ENCODE assay signal across 26 mouse cellular contexts in the genomic region with DNA sequence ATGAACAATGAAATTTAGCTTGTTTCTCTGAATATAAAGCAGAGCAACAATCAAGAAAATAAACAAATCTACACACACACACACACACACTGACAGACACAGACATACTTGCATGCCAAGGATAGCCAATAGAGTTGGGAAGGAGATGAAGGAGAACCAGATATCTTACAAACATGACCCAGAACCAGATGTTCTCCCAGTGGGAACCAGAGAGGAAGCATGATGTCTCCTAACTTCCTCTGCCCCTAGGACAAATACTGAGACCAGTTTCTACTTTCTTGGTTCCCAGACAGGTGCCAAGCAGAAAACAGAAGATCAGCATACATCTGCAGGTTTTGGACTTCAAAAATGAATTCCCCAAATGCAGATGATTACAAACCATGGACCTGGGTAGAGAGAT. TPM values are rescaled to one million over a fixed set of nuclear protein-coding genes. Genes with fewer than 3 reads are reported as not detected.
DNase-seq lines count a peak whose midpoint lies in the region.
"Had no signal": no experiment of that assay in that cellular context is flagged by ENCODE, and none has a peak within 500 bp of the region (broad histone marks: within the 10 kb centered on the region; RNA-seq: fewer than 3 reads in every experiment).

No protein-coding gene starts in this region.

- no peaks in the 10 kb centered on the region for H3K9me3 ChIP-seq in heart, embryonic 10.5 days
- H3K9me3 ChIP-seq: embryonic facial prominence, embryonic 10.5 days; embryonic facial prominence, embryonic 12.5 days; forebrain, embryonic 13.5 days; forebrain, embryonic 15.5 days had no signal

- DNase-seq in gastrocnemius, adult 18-20 months (ENCODE audit: low spot score) = peak; percentile 30
- no peak for DNase-seq in gastrocnemius, postnatal 10 days
- peak; percentile 92 for DNase-seq in heart, adult 11 months
- DNase-seq in heart, embryonic 10.5 days (ENCODE audit: low spot score) = no peak
- DNase-seq in skeletal muscle tissue, adult 2 months (ENCODE audit: low read depth, low spot score) = peak; percentile 64
- DNase-seq: adrenal gland, adult 8-10 months; adrenal gland, postnatal 14 days; adrenal gland, postnatal 36 days; B cell, adult 2 months; cerebellum, adult 11-12 months; cerebellum, adult 2 months; cerebellum, adult 9-10 months; cerebellum, postnatal 10 days; cerebellum, postnatal 25 days had no signal

- no peak overlapping the region for H3K4me3 ChIP-seq in heart, embryonic 10.5 days
- H3K4me3 ChIP-seq: embryonic facial prominence, embryonic 10.5 days; embryonic facial prominence, embryonic 12.5 days; forebrain, embryonic 13.5 days; forebrain, embryonic 15.5 days had no signal

- H3K36me3 ChIP-seq in heart, embryonic 10.5 days = no peaks in the 10 kb centered on the region
- H3K36me3 ChIP-seq: embryonic facial prominence, embryonic 10.5 days; embryonic facial prominence, embryonic 12.5 days; forebrain, embryonic 15.5 days; G1E had no signal

- no peaks in the 10 kb centered on the region for H3K27me3 ChIP-seq in heart, embryonic 10.5 days (ENCODE audit: insufficient read depth, poor library complexity, severe bottlenecking)
- H3K27me3 ChIP-seq: CH12.LX; embryonic facial prominence, embryonic 12.5 days; forebrain, embryonic 13.5 days; forebrain, embryonic 15.5 days had no signal

- H3K27ac ChIP-seq in heart, embryonic 10.5 days = no peak overlapping the region
- H3K27ac ChIP-seq: embryonic facial prominence, embryonic 10.5 days; embryonic facial prominence, embryonic 12.5 days; forebrain, embryonic 13.5 days; forebrain, embryonic 15.5 days had no signal

- 0 out of 2 replicates have a peak, but pooled peaks cover 4% of the 10 kb centered on the region for H3K4me1 ChIP-seq in heart, embryonic 10.5 days
- H3K4me1 ChIP-seq: embryonic facial prominence, embryonic 10.5 days; embryonic facial prominence, embryonic 12.5 days; forebrain, embryonic 13.5 days; forebrain, embryonic 15.5 days had no signal

RNA-seq across cellular contexts. Expression of a gene that starts 7.2 kb away (rescaled TPM):
- under 1 TPM; 0.31 to 0.59 TPM for total RNA-seq in gastrocnemius, adult 18-20 months (2021)
- under 1 TPM; 0.47 to 0.92 TPM for total RNA-seq in gastrocnemius, postnatal 10 days (2021)
- not detected in 2 replicates for polyA plus RNA-seq in heart, embryonic 10.5 days (2016; fragmentation: Nextera tagmentation; extraction: Ambion mirVana)
- total RNA-seq: adrenal gland, adult 18-20 months; adrenal gland, postnatal 14 days; adrenal gland, postnatal 36 days; CH12.LX; G1E had no signal
- polyA plus RNA-seq: activated CD4-positive, CD25-positive, alpha-beta regulatory T cell, adult 4 months; CD4-positive, CD25-positive, alpha-beta regulatory T cell, adult 4 months; cerebellum, adult 2 months; cortical plate, adult 2 months; embryonic facial prominence, embryonic 10.5 days; embryonic facial prominence, embryonic 12.5 days; forebrain, embryonic 11.5 days; forebrain, embryonic 13.5 days; forebrain, embryonic 15.5 days; G1E; Patski had no signal

Comparison
In these comparisons a context has a peak if more than half of its experiments do, and no peak if none do; other contexts are left out.
1. DNase-seq: peak in gastrocnemius, adult 18-20 months (single experiment), heart, adult 11 months (single experiment) and skeletal muscle tissue, adult 2 months (single experiment); none in gastrocnemius, postnatal 10 days (single experiment) and heart, embryonic 10.5 days (single experiment).